Mouse (Mus musculus): ENCODE data around the gene Gm1123. TPM values are rescaled to one million over a fixed set of nuclear protein-coding genes. Genes with fewer than 3 reads are reported as not detected.

The Gm1123 gene
- polyA plus RNA-seq, 1 experiment: 298 TPM

GRCm38 (mm10) chr9:98960348-98960747, 75.2 kb downstream of the Gm1123 start:
- WGBS: 24% methylated on average over 5 of the region's 5 CpGs
- DNase-seq (ENCODE audit: low read depth, low spot score): no peak

GRCm38 (mm10) chr9:98959851-98960250, 75.7 kb downstream of the Gm1123 start:
- WGBS: 41% methylated on average over 3 of the region's 3 CpGs
- no peak for DNase-seq (ENCODE audit: low read depth, low spot score)

GRCm38 (mm10) chr9:98958628-98959027, 76.9 kb downstream of the Gm1123 start:
- DNase-seq (ENCODE audit: low read depth, low spot score): no peak
- WGBS: 10% methylated on average over 6 of the region's 6 CpGs

- 6% methylated on average over 23 of the region's 23 CpGs for WGBS
- no peak for DNase-seq (ENCODE audit: low read depth, low spot score)
Measured at GRCm38 (mm10) chr9:98957751-98958351, 77.7 kb downstream of the Gm1123 start.

Other genes starting within 250 kb of the Gm1123 start
- gene Prr23a1, start 193.2 kb downstream of the Gm1123 start, polyA plus RNA-seq (2012; rRNA removed): not detected in 2 replicates
- not detected in 2 replicates for gene Prr23a2, start 179.2 kb downstream of the Gm1123 start, polyA plus RNA-seq (2012; rRNA removed)
- not detected in 2 replicates for gene Prr23a3, start 170.9 kb downstream of the Gm1123 start, polyA plus RNA-seq (2012; rRNA removed)
- not detected in 2 replicates for gene 7420426K07Rik, start 132.6 kb downstream of the Gm1123 start, polyA plus RNA-seq (2012; rRNA removed)
- not detected in 2 replicates for gene Foxl2, start 80.4 kb downstream of the Gm1123 start, polyA plus RNA-seq (2012; rRNA removed)
- 1.7 and 2.8 TPM in 2 replicates for gene Faim, start 49.3 kb downstream of the Gm1123 start, polyA plus RNA-seq (2012; rRNA removed)
- 2.5 and 3.4 TPM in 2 replicates for gene Pik3cb, start 104.9 kb upstream of the Gm1123 start, polyA plus RNA-seq (2012; rRNA removed)
- gene Faiml, start 201.5 kb upstream of the Gm1123 start, polyA plus RNA-seq (2012; rRNA removed): not detected in 2 replicates
- gene Cep70, start 207.7 kb upstream of the Gm1123 start, polyA plus RNA-seq (2012; rRNA removed): 2.0 and 2.2 TPM in 2 replicates